Mouse (Mus musculus) liver, embryonic 16.5 days (tissue): ENCODE measurements around the gene Arih1. TPM values are rescaled to one million over a fixed set of nuclear protein-coding genes. Genes with fewer than 3 reads are reported as not detected.

ENCODE experiments used
- ATAC-seq: fragments of 200-750 bp; cut with Nextera tagmentation; 2 replicates; pipeline ENCODE4 v1.8.0; 2017; ENCODE audit warnings: low read depth, mild to moderate bottlenecking, moderate number of reproducible peaks, moderate library complexity
- H3K27ac ChIP-seq: fragments of 300-500 bp; sonication (generic); 2 replicates; pipeline ENCODE4 v1.5.1; 2014; ENCODE audit warnings: mild to moderate bottlenecking, low read length
- H3K27me3 ChIP-seq: fragments of 300-500 bp; sonication (generic); 2 replicates; pipeline ENCODE4 v1.6.1; 2014; ENCODE audit warnings: low read depth, low read length, mixed read lengths; ENCODE audit not compliant: control insufficient read depth, insufficient read depth
- H3K36me3 ChIP-seq: fragments of 300-500 bp; sonication (generic); 2 replicates; pipeline ENCODE4 v1.6.1; 2014; ENCODE audit warnings: mild to moderate bottlenecking; ENCODE audit not compliant: control insufficient read depth, insufficient read depth
- H3K4me1 ChIP-seq: fragments of 300-500 bp; sonication (generic); 2 replicates; pipeline ENCODE4 v1.6.1; 2014; ENCODE audit warnings: low read depth, low read length, mixed read lengths; ENCODE audit not compliant: control insufficient read depth
- H3K4me2 ChIP-seq: fragments of 300-500 bp; sonication (generic); 2 replicates; pipeline ENCODE4 v1.6.1; 2014; ENCODE audit warnings: low read depth, low read length, mixed read lengths
- H3K4me3 ChIP-seq: fragments of 300-500 bp; sonication (generic); 2 replicates; pipeline ENCODE4 v1.5.1; 2014; ENCODE audit warnings: low read depth, mild to moderate bottlenecking, low read length
- H3K9ac ChIP-seq: fragments of 300-500 bp; sonication (generic); 2 replicates; pipeline ENCODE4 v1.6.1; 2014; ENCODE audit warnings: low read depth, low read length
- H3K9me3 ChIP-seq: fragments of 300-500 bp; sonication (generic); replicated peaks from 2 replicates; pipeline ENCODE4 v1.6.1; 2016; ENCODE audit warnings: low read length; ENCODE audit not compliant: control insufficient read depth
- WGBS: fragments of 180-500 bp; shearing (Covaris S2); extraction: QIAGEN DNeasy Blood & Tissue Kit; methylation state at CpG from one replicate; pipeline ENCODE4 v1.1.7; 2014; ENCODE audit not compliant: insufficient replicate concordance; 5-methylcytosine and 5-hydroxymethylcytosine counted together
- polyA plus RNA-seq: library from polyadenylated mRNA; unstranded; fragments of >200 nt; fragmentation: Nextera tagmentation; extraction: Ambion mirVana; gene quantifications from 2 replicates; pipeline ENCODE4 v1.2.1, GENCODE M21; 2015

Gene Arih1
- polyA plus RNA-seq, 1 experiment from 2014 or later, result 4.3 TPM

DNA sequence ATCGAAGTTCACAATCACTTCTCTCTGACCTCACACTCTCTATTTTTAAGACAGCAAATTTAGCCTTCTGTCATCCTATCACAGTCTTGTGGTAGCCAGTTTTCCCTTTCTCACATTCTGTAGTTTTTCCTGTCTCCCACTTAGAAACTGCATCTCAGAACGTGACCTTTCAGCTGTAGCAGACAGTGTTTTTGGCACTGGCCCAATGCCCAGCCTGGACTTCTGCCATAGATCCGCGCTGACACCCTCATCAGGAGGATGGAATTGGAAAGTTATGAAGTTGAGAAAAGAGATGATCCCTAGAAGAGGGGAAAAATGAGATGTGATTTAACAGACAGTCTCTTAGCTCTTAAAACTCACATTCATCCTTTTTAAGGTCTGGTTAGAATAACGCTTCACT is 32.6 kb upstream of the Arih1 start:
- Histone ChIP-seq H3K4me3 (no peak overlapping the region), H3K9ac (no peak overlapping the region), H3K27me3 (no peaks in the 10 kb centered on the region; the same call in 1 of the 2 replicates), H3K4me2 (no peak overlapping the region), H3K9me3 (no peaks in the 10 kb centered on the region), H3K27ac (no peak overlapping the region), H3K36me3 (no peaks in the 10 kb centered on the region), H3K4me1 (no peaks in the 10 kb centered on the region; the same call in 1 of the 2 replicates)
- ATAC-seq, result no peak
- 62% methylated on average over 5 of the region's 5 CpGs for WGBS

- H3K9me3 ChIP-seq, result no peaks in the 10 kb centered on the region
- H3K4me3 ChIP-seq, result no peak overlapping the region
- no peaks in the 10 kb centered on the region; the same call in 1 of the 2 replicates for H3K27me3 ChIP-seq
- H3K36me3 ChIP-seq, result no peaks in the 10 kb centered on the region
- ATAC-seq, result no peak
- H3K9ac ChIP-seq, result no peak overlapping the region
- no peaks in the 10 kb centered on the region for H3K4me1 ChIP-seq
- H3K27ac ChIP-seq, result no peak overlapping the region
- WGBS, result 43% methylated on average over 7 of the region's 7 CpGs
- H3K4me2 ChIP-seq, result no peak overlapping the region
These were observed 30.7 kb upstream of the Arih1 start for GRCm38 (mm10) chr9:59517127-59517526.

DNA sequence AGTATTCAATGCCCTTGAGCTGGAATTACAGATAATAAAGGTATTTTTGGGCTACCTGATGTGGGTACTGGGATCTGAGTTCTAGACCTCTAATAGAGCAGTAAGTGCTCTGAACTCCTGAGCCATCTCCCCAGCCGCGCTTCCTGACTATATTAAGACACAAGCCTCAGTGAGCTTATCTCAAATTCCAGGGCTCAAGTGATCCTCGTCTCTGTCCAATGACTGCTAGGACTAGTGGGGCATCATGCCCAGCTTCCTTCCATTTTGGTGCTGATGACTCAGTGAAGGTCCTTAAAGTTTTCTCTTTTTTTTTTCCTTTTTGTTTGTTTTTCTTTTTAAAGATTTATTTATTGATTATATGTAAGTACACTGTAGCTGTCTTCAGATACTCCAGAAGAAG is 28.7 kb upstream of the Arih1 start:
- Histone ChIP-seq H3K9ac (no peak overlapping the region), H3K4me3 (no peak overlapping the region), H3K36me3 (no peaks in the 10 kb centered on the region), H3K4me2 (no peak overlapping the region), H3K27ac (no peak overlapping the region), H3K9me3 (no peaks in the 10 kb centered on the region), H3K27me3 (no peaks in the 10 kb centered on the region; the same call in 1 of the 2 replicates), H3K4me1 (no peaks in the 10 kb centered on the region)
- ATAC-seq, result no peak
- 18% methylated on average over 3 of the region's 3 CpGs for WGBS

- no peak overlapping the region for H3K27ac ChIP-seq
- H3K4me3 ChIP-seq, result no peak overlapping the region
- no peaks in the 10 kb centered on the region; the same call in 1 of the 2 replicates for H3K27me3 ChIP-seq
- H3K9me3 ChIP-seq, result no peaks in the 10 kb centered on the region
- H3K4me2 ChIP-seq, result no peak overlapping the region
- no peak for ATAC-seq
- 61% methylated on average over 4 of the region's 4 CpGs for WGBS
- no peaks in the 10 kb centered on the region for H3K36me3 ChIP-seq
- no peak overlapping the region for H3K9ac ChIP-seq
- no peaks in the 10 kb centered on the region for H3K4me1 ChIP-seq
These were observed 26.0 kb upstream of the Arih1 start for GRCm38 (mm10) chr9:59512381-59512780.

GRCm38 (mm10) chr9:59508146-59508545 is 21.7 kb upstream of the Arih1 start:
- no peaks in the 10 kb centered on the region for H3K27me3 ChIP-seq
- no peak overlapping the region for H3K27ac ChIP-seq
- H3K4me3 ChIP-seq, result no peak overlapping the region
- no peak overlapping the region for H3K4me2 ChIP-seq
- ATAC-seq, result no peak
- no peaks in the 10 kb centered on the region for H3K4me1 ChIP-seq
- no peaks in the 10 kb centered on the region for H3K36me3 ChIP-seq
- 34% methylated on average over 1 of the region's 1 CpGs for WGBS
- no peak overlapping the region for H3K9ac ChIP-seq
- no peaks in the 10 kb centered on the region for H3K9me3 ChIP-seq

DNA sequence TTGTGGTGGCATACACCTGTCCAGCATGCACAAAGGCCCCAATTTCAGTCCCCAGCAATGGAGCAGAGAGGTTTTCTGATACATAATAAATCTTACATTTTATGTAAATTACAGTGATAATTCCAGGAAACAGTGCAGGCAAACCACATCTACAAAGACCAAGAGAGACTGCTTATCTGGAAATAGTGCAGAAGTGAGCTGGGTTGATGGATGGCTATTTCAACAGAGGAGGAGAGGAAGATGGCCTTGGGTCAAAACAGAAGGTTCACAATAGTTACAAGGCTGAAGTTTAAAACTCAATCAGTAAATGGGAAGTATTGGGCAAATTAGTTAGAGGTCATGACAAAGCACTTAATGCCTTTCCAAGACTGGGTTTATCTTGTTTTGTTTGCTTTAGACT is 913 bp upstream of the Arih1 start:
- H3K4me3 ChIP-seq, result peak overlapping the region; percentile 76
- H3K27me3 ChIP-seq, result no peaks in the 10 kb centered on the region
- peaks cover 7% of the 10 kb centered on the region for H3K4me1 ChIP-seq
- H3K9me3 ChIP-seq, result no peaks in the 10 kb centered on the region
- H3K4me2 ChIP-seq, result peak overlapping the region; percentile 75
- peak overlapping the region; percentile 99 for H3K27ac ChIP-seq
- ATAC-seq, result no peak
- no peaks in the 10 kb centered on the region for H3K36me3 ChIP-seq
- H3K9ac ChIP-seq, result peak overlapping the region; percentile 96

DNA sequence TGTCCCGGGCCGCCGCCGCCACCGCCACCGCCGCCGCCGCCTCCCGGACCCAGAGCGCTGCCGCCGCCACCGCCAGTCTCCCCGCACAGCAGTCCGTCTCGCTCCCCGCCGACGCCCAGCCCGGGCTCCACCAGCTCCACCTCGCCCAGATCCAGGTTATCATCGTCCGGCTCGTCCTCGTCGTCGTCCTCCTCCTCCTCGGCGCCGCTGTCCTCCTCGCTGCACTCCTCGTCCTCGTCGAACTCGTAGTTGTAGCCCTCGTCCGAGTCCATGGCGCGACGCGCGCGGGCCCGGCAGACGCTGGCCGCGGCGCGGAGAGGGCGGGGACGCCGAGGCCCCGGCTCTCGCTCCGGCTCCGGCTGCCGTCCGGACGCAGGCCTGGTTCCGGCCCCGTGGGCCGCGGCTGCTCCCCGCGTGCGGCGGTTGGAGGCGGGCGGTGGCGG is 321 bp downstream of the Arih1 start:
- Histone ChIP-seq H3K27me3 (no peaks in the 10 kb centered on the region), H3K36me3 (no peaks in the 10 kb centered on the region), H3K4me1 (peaks cover 7% of the 10 kb centered on the region), H3K27ac (peak overlapping the region; percentile 99), H3K4me2 (peak overlapping the region; percentile 75), H3K9ac (peak overlapping the region; percentile 96), H3K4me3 (peak overlapping the region; percentile 76), H3K9me3 (no peaks in the 10 kb centered on the region)
- peak; percentile 66 for ATAC-seq
- WGBS, result under 1% methylated on average over 65 of the region's 71 CpGs

DNA sequence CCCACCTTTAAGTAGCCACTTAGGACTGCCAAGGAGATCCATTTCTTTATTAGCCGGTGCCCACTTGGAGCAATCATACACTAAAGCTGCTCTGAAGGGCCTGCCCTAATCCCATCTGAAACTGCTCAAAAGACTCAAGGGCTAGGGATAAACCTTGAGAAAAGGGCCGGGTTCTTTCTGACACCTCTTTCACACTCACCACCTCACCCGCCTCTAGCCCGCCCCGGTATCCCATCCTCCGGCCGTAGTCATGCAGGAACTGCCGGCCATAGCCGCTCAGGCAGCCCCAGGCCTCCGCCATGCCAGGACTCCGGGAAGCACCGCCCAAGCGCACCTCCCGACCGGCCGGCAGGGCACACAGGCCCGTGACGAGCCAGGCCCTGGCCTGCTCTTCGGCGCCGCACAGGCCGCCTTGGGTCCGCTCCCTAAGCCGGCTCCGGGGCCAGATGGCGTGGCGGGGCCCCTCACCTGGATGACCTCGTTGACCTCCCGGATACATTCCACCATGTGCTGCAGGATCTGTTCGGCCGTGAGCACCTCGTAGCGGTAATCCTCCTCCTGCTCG is 825 bp downstream of the Arih1 start:
- under 1% methylated on average over 34 of the region's 34 CpGs for WGBS
- Histone ChIP-seq H3K27me3 (no peaks in the 10 kb centered on the region), H3K9ac (peak overlapping the region; percentile 96), H3K36me3 (no peaks in the 10 kb centered on the region), H3K4me3 (peak overlapping the region; percentile 76), H3K4me1 (peaks cover 7% of the 10 kb centered on the region), H3K4me2 (peak overlapping the region; percentile 75), H3K9me3 (no peaks in the 10 kb centered on the region), H3K27ac (peak overlapping the region; percentile 99)
- ATAC-seq, result peak; percentile 45

DNA sequence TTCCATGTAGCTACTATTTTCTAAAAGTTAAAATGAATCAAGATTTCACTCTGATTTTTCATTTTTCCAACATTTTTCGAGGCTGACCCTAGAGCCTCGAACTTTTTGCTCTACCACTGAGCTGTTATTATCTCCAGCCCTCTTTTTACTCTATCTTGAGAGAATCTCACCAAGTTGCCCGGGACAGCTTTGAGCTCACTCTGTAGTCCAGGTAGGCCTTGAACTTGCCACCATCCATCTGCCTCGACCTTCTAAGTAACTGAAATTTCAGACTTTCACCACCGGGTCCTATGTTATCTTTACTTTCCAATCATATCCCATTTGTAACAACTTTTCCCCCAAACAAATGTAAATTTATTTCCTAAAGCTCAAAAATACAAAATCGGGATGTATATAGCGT is 1.7 kb downstream of the Arih1 start:
- WGBS, result 5% methylated on average over 7 of the region's 7 CpGs
- H3K4me1 ChIP-seq, result peaks cover 7% of the 10 kb centered on the region
- peak overlapping the region; percentile 76 for H3K4me3 ChIP-seq
- H3K27ac ChIP-seq, result 0 out of 2 replicates have a peak overlapping the region, but pooled peaks have one; percentile 99
- H3K27me3 ChIP-seq, result no peaks in the 10 kb centered on the region
- no peak for ATAC-seq
- H3K9ac ChIP-seq, result peak overlapping the region; percentile 96
- no peaks in the 10 kb centered on the region for H3K9me3 ChIP-seq
- no peaks in the 10 kb centered on the region for H3K36me3 ChIP-seq
- peak overlapping the region; percentile 75 for H3K4me2 ChIP-seq
